Mouse (Mus musculus): ENCODE data around the gene Mrgpre. TPM values are rescaled to one million over a fixed set of nuclear protein-coding genes. Genes with fewer than 3 reads are reported as not detected.

The Mrgpre gene
- polyA plus RNA-seq, 1 experiment from 2014 or later = 2.3 TPM

Small RNAs within 50 kb of the gene (microRNA-seq; reads per million reads assigned to microRNA genes)
- gene Gm22064 = not detected

Other genes with a start within 250 kb of the Mrgpre start
- gene Nap1l4, start 235.4 kb downstream of the Mrgpre start, polyA plus RNA-seq (2014; fragmentation: Nextera tagmentation; extraction: Ambion mirVana) = 108 and 114 TPM in 2 replicates
- gene Cars, start 184.4 kb downstream of the Mrgpre start, polyA plus RNA-seq (2014; fragmentation: Nextera tagmentation; extraction: Ambion mirVana) = 24.3 and 24.5 TPM in 2 replicates
- gene Tnfrsf26, start 155.8 kb downstream of the Mrgpre start, polyA plus RNA-seq (2014; fragmentation: Nextera tagmentation; extraction: Ambion mirVana) = 0.63 and 0.80 TPM in 2 replicates
- gene Tnfrsf22, start 134.8 kb downstream of the Mrgpre start, polyA plus RNA-seq (2014; fragmentation: Nextera tagmentation; extraction: Ambion mirVana) = 4.0 and 4.6 TPM in 2 replicates
- 1.3 and 2.2 TPM in 2 replicates for gene Tnfrsf23, start 98.6 kb downstream of the Mrgpre start, polyA plus RNA-seq (2014; fragmentation: Nextera tagmentation; extraction: Ambion mirVana)
- gene Osbpl5, start 27.5 kb downstream of the Mrgpre start, polyA plus RNA-seq (2014; fragmentation: Nextera tagmentation; extraction: Ambion mirVana) = 34.9 and 36.9 TPM in 2 replicates
- gene Mrgprg, start 17.5 kb downstream of the Mrgpre start, polyA plus RNA-seq (2014; fragmentation: Nextera tagmentation; extraction: Ambion mirVana) = not detected in 2 replicates
- gene Nadsyn1, start 38.3 kb upstream of the Mrgpre start, polyA plus RNA-seq (2014; fragmentation: Nextera tagmentation; extraction: Ambion mirVana) = 7.2 and 9.2 TPM in 2 replicates
- gene Dhcr7, start 38.6 kb upstream of the Mrgpre start, polyA plus RNA-seq (2014; fragmentation: Nextera tagmentation; extraction: Ambion mirVana) = 20.2 and 24.7 TPM in 2 replicates
- gene Gm498, start 82.3 kb upstream of the Mrgpre start, polyA plus RNA-seq (2014; fragmentation: Nextera tagmentation; extraction: Ambion mirVana) = not detected in 2 replicates
- gene Shank2, start 217.4 kb upstream of the Mrgpre start, polyA plus RNA-seq (2014; fragmentation: Nextera tagmentation; extraction: Ambion mirVana) = 0.16 and 0.49 TPM in 2 replicates

Data from heart, embryonic 14.5 days (tissue).